Mouse (Mus musculus): ENCODE measurements around the gene Lyrm9. TPM values are rescaled to one million over a fixed set of nuclear protein-coding genes. Genes with fewer than 3 reads are reported as not detected.

The Lyrm9 gene
- polyA plus RNA-seq, 1 experiment from 2014 or later, result 33.6 TPM

- no peak for ATAC-seq (ENCODE audit: low read depth)
- Histone ChIP-seq H3K4me3 (no peak overlapping the region), H3K36me3 (peaks cover 11% of the 10 kb centered on the region), H3K9ac (no peak overlapping the region), H3K27ac (replicated peaks) (no peak overlapping the region), H3K9me3 (no peaks in the 10 kb centered on the region), H3K4me1 (replicated peaks) (peaks cover 10% of the 10 kb centered on the region; the same call in 1 of the 2 replicates), H3K27me3 (no peaks in the 10 kb centered on the region), H3K4me2 (no peak overlapping the region)
- WGBS, result 70% methylated on average over 14 of the region's 14 CpGs
Measured at GRCm38 (mm10) chr11:78839491-78839890, 13.1 kb downstream of the Lyrm9 start.

DNA sequence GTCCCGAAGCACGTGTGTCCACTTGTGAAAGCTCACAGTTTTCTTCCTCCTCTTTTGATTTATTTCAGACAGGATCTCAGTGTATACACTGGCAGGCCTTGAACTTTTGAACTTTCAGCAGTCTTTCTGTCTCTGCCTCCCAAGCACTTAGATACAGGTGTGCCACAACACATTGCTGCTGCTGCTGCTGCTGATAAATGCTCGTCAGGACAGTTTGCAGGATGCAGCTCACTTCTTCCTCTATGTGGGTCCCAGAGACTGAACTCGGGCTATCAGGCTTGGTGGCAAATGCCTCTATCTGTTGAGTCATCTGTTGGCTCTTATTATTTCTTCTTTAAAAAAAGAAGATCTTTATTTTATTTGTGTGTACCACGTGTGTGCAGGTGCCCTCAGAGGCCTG, 13.8 kb downstream of the Lyrm9 start:
- ATAC-seq (ENCODE audit: low read depth), result no peak
- Histone ChIP-seq H3K4me2 (no peak overlapping the region), H3K9me3 (no peaks in the 10 kb centered on the region), H3K9ac (no peak overlapping the region), H3K27ac (replicated peaks) (no peak overlapping the region), H3K4me3 (no peak overlapping the region), H3K36me3 (peaks cover 11% of the 10 kb centered on the region), H3K27me3 (no peaks in the 10 kb centered on the region), H3K4me1 (replicated peaks) (peaks cover 10% of the 10 kb centered on the region; the same call in 1 of the 2 replicates)
- 84% methylated on average over 5 of the region's 5 CpGs for WGBS

GRCm38 (mm10) chr11:78841987-78842386, 15.6 kb downstream of the Lyrm9 start:
- WGBS, result 95% methylated on average over 8 of the region's 8 CpGs
- H3K9me3 ChIP-seq, result no peaks in the 10 kb centered on the region
- no peak overlapping the region for H3K4me2 ChIP-seq
- H3K36me3 ChIP-seq, result peaks cover 11% of the 10 kb centered on the region
- H3K4me3 ChIP-seq, result no peak overlapping the region
- H3K9ac ChIP-seq, result no peak overlapping the region
- peaks cover 10% of the 10 kb centered on the region; the same call in 1 of the 2 replicates for H3K4me1 ChIP-seq (replicated peaks)
- no peak overlapping the region for H3K27ac ChIP-seq (replicated peaks)
- ATAC-seq (ENCODE audit: low read depth), result no peak
- no peaks in the 10 kb centered on the region for H3K27me3 ChIP-seq

DNA sequence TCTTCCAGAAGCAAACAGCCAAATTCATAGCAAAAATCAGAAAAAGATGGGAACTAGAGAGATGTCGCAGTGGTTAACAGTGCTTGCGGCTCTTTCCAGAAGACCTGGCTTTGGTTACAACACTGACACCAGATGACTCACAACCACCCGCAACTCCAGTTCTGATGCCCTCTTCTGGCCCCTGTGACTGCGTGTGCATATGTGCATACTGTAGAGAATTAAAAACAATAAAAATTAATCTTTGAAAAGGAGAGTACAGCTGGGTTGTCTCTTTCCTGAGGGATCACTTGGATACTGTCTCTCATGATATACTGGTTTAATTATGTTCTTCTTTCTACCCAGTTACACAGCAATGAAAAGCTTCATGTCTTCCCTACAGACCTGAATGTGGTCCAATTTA, 20.2 kb downstream of the Lyrm9 start:
- peak; percentile 75 for ATAC-seq (ENCODE audit: low read depth)
- WGBS, result 64% methylated on average over 4 of the region's 4 CpGs

DNA sequence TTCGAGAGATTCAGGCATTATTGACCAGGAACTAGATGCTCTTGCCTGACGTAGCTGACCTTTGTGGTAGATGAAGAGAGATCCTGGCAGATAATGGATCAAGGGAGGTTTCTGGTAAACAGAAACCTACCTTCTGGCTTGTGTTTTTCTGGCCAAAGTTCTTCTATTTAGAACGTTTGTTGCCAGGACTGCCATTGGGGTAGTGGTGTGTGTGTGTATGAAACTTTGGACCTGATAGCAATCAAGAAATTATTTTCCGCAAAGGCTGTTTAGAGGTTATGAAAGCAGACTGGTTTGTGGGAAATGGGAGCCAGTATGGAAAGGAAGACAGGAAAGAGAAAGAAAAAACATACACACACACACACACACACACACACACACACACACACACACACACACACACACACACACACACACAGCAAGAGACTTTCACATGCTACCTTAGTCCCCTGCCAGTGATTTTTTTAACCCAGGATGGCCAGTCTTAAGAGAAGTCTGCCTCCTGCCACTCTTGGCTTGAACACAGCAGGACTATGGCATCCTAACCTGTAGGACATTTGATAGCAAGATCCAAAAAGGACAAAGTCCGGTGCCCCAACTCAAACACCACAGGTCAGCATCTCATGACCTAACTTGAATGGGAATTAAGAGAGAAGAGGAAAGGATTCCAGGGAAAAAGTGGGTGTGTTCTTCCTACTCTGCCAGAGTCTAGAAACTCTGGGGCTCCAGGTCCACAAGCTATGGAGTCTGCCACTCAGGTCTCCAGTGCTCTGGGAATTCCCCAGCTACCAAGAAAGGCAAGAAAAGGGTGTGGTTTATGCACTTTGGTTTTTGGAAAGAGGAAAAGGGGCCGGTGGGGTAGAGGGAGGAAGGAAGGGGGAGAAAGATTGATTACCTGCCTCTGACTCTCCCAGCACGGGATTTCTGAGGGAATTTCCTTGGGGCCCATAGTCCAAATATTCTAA, 21.8 kb downstream of the Lyrm9 start:
- Histone ChIP-seq H3K27me3 (no peaks in the 10 kb centered on the region), H3K4me3 (no peak overlapping the region), H3K4me2 (no peak overlapping the region), H3K9me3 (no peaks in the 10 kb centered on the region), H3K9ac (no peak overlapping the region), H3K4me1 (replicated peaks) (peaks cover 13% of the 10 kb centered on the region; the same call in 1 of the 2 replicates), H3K27ac (replicated peaks) (peak overlapping the region; percentile 46; the same call in 1 of the 2 replicates), H3K36me3 (no peaks in the 10 kb centered on the region)
- 61% methylated on average over 7 of the region's 7 CpGs for WGBS
- no peak for ATAC-seq (ENCODE audit: low read depth)

More for the DNA sequence above, 20.2 kb downstream of the Lyrm9 start:
- Histone ChIP-seq H3K4me2 (no peak overlapping the region), H3K27ac (replicated peaks) (no peak overlapping the region; the same call in 1 of the 2 replicates), H3K27me3 (no peaks in the 10 kb centered on the region), H3K9me3 (no peaks in the 10 kb centered on the region), H3K9ac (no peak overlapping the region), H3K4me3 (no peak overlapping the region), H3K4me1 (replicated peaks) (peaks cover 13% of the 10 kb centered on the region; the same call in 1 of the 2 replicates), H3K36me3 (no peaks in the 10 kb centered on the region)

DNA sequence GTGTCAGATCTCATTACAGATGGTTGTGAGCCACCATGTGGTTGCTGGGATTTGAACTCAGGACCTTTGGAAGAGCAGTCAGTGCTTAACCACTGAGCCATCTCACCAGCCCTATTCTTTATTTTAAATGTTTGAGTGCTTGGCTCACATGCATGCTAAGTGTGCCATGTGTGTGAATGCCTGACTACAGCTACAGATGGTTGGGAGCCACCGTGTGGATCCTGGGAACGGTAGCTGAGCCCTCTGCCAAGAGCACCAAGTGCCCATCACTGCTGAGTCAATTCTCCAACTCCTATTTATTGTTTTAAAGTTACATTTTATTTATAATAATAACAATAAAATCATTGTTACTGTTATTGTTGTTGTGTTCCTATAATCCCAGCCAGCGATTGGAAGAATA, 23.5 kb downstream of the Lyrm9 start:
- H3K36me3 ChIP-seq, result no peaks in the 10 kb centered on the region
- no peaks in the 10 kb centered on the region for H3K9me3 ChIP-seq
- H3K9ac ChIP-seq, result no peak overlapping the region
- ATAC-seq (ENCODE audit: low read depth), result no peak
- H3K27ac ChIP-seq (replicated peaks), result no peak overlapping the region
- H3K4me1 ChIP-seq (replicated peaks), result peaks cover 7% of the 10 kb centered on the region; the same call in 1 of the 2 replicates
- H3K4me3 ChIP-seq, result no peak overlapping the region
- H3K27me3 ChIP-seq, result no peaks in the 10 kb centered on the region
- WGBS, result 81% methylated on average over 3 of the region's 3 CpGs
- H3K4me2 ChIP-seq, result no peak overlapping the region

DNA sequence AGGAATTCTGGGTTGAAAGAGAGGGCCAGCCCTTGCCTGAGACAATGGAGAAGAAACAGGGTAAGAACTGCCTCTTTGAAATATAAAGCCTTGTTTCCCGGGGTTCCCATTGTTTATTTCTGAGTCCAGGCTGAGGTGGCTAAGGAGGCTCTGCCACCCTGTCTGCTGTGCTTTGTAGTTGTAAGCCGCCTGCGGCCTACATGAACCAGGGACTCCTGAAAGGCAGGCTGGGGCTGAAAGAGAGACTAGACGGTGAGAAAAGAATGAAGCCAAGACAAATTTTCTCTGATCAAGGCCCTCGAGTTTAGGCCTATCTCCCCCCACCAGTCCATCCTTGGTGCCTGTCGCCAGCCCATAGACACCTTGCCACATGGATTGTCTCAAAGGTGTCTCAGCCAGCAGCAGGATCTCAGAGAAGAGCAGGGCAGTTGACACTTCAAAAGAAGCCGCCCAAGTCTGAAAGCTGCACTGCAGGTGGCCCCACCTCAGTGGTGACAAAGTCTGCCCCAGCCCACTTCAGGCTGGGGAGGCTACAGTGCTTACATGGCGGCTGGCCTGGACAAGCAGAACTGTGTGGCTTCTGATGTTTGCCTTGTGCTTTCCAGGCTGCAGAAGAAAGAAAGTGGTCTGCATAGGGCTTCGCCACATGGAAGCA, 25.0 kb downstream of the Lyrm9 start:
- no peak overlapping the region for H3K27ac ChIP-seq (replicated peaks)
- 43% methylated on average over 9 of the region's 9 CpGs for WGBS
- H3K4me3 ChIP-seq, result no peak overlapping the region
- H3K36me3 ChIP-seq, result no peaks in the 10 kb centered on the region
- H3K4me2 ChIP-seq, result no peak overlapping the region
- ATAC-seq (ENCODE audit: low read depth), result no peak
- no peaks in the 10 kb centered on the region for H3K9me3 ChIP-seq
- H3K27me3 ChIP-seq, result no peaks in the 10 kb centered on the region
- H3K4me1 ChIP-seq (replicated peaks), result peaks cover 7% of the 10 kb centered on the region; the same call in 1 of the 2 replicates
- no peak overlapping the region for H3K9ac ChIP-seq

GRCm38 (mm10) chr11:78851871-78852265, 25.5 kb downstream of the Lyrm9 start:
- 65% methylated on average over 6 of the region's 6 CpGs for WGBS
- no peak overlapping the region for H3K4me3 ChIP-seq
- H3K9ac ChIP-seq, result no peak overlapping the region
- no peak overlapping the region for H3K27ac ChIP-seq (replicated peaks)
- H3K4me1 ChIP-seq (replicated peaks), result peaks cover 7% of the 10 kb centered on the region; the same call in 1 of the 2 replicates
- no peaks in the 10 kb centered on the region for H3K27me3 ChIP-seq
- H3K4me2 ChIP-seq, result no peak overlapping the region
- no peaks in the 10 kb centered on the region for H3K36me3 ChIP-seq
- no peak for ATAC-seq (ENCODE audit: low read depth)
- no peaks in the 10 kb centered on the region for H3K9me3 ChIP-seq

DNA sequence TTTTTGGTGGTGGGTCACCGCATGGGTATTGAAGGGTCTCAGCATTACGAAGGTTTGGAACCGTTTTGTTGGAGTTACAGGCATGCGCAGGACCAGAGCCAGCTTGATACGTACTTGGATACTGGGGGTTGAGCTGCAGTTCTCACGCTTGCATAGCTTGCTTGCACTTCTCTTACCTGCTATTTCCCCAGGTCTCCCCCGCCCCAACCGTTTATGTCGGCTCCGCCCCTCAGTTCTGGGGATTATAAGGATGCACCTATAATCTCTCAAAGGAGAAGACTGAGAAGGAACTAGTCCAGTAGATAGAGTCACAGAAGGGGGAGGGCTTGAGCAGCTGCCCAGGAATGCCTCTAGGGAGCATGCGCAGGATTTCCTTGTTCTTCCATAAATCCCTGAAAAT, 26.1 kb downstream of the Lyrm9 start:
- Histone ChIP-seq H3K9me3 (no peaks in the 10 kb centered on the region), H3K4me1 (replicated peaks) (peaks cover 7% of the 10 kb centered on the region), H3K27me3 (no peaks in the 10 kb centered on the region), H3K4me2 (no peak overlapping the region), H3K9ac (no peak overlapping the region), H3K36me3 (no peaks in the 10 kb centered on the region), H3K27ac (replicated peaks) (no peak overlapping the region), H3K4me3 (no peak overlapping the region)
- no peak for ATAC-seq (ENCODE audit: low read depth)
- WGBS, result 87% methylated on average over 11 of the region's 11 CpGs

- no peaks in the 10 kb centered on the region; the same call in 1 of the 2 replicates for H3K4me1 ChIP-seq (replicated peaks)
- peak; percentile 71; the same call in 1 of the 2 replicates for ATAC-seq (ENCODE audit: low read depth)
- no peaks in the 10 kb centered on the region for H3K9me3 ChIP-seq
- WGBS, result 12% methylated on average over 7 of the region's 7 CpGs
- no peak overlapping the region for H3K27ac ChIP-seq (replicated peaks)
- H3K4me3 ChIP-seq, result no peak overlapping the region
- H3K4me2 ChIP-seq, result no peak overlapping the region
- H3K9ac ChIP-seq, result no peak overlapping the region
- no peaks in the 10 kb centered on the region for H3K36me3 ChIP-seq
- H3K27me3 ChIP-seq, result no peaks in the 10 kb centered on the region
Measured at GRCm38 (mm10) chr11:78856310-78856709, 29.9 kb downstream of the Lyrm9 start.

DNA sequence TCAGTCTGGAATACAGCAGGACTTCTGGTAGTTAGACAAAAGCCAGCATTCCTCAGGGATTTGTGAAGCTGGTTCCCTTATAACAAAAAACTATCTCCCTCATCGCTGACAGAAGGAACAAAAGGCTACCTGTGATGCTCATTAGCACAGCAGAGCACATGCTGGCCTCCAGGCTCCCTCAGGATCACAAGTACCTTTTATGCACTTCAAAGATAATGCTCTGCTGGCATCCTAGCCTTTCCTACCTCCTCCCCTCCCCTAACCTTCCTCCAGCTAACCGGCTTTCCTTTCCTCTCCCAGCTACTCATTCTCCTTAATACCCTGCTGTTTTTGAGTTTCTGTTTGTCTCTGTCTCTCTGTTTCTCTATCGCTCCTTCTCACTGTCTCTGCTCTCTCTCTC, 31.2 kb downstream of the Lyrm9 start:
- Histone ChIP-seq H3K27me3 (no peaks in the 10 kb centered on the region), H3K27ac (replicated peaks) (no peak overlapping the region), H3K4me3 (no peak overlapping the region), H3K9me3 (no peaks in the 10 kb centered on the region), H3K4me1 (replicated peaks) (no peaks in the 10 kb centered on the region; the same call in 1 of the 2 replicates), H3K4me2 (no peak overlapping the region), H3K9ac (no peak overlapping the region), H3K36me3 (no peaks in the 10 kb centered on the region)
- WGBS, result 17% methylated on average over 3 of the region's 3 CpGs
- ATAC-seq (ENCODE audit: low read depth), result no peak

DNA sequence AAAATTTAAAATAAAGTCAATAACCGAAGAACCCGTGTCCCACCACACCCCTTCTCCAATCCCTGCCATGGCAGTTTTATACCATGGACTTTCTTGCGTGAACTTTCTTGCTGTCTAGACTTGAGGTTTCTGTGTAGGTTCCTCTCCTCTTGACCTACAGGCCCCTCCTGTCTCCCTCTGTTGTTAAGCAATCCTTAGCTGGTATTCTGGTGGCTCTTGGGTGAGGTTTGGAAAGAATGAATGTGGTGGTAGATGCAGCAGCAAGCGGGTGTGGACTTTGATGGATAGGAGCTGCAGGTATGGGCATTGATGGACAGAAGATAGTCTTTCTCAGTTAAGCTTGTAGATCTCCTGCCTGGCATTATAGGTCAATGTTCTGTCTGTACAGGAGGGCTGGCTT, 37.5 kb downstream of the Lyrm9 start:
- no peak overlapping the region for H3K9ac ChIP-seq
- no peaks in the 10 kb centered on the region for H3K4me1 ChIP-seq (replicated peaks)
- H3K36me3 ChIP-seq, result no peaks in the 10 kb centered on the region
- no peak overlapping the region for H3K4me2 ChIP-seq
- no peaks in the 10 kb centered on the region for H3K27me3 ChIP-seq
- H3K27ac ChIP-seq (replicated peaks), result no peak overlapping the region
- H3K9me3 ChIP-seq, result no peaks in the 10 kb centered on the region
- 96% methylated on average over 4 of the region's 4 CpGs for WGBS
- H3K4me3 ChIP-seq, result no peak overlapping the region
- ATAC-seq (ENCODE audit: low read depth), result no peak

Measured in neural tube, embryonic 13.5 days (tissue).